Mouse (Mus musculus) ES-Bruce4 (cell line): ENCODE measurements around the gene Dner.

Experiments
- CTCF ChIP-seq: IDR thresholded peaks from one replicate; pipeline ENCODE4 v1.8.1; 2011; ENCODE audit warnings: low read depth, low read length
- POLR2A ChIP-seq: IDR thresholded peaks from one replicate; pipeline ENCODE4 v1.8.1; 2011; ENCODE audit warnings: low read length; ENCODE audit not compliant: insufficient read depth

- TF ChIP-seq CTCF (no peak), POLR2A (no peak)
These were observed 300.1 kb downstream of the Dner start for GRCm38 (mm10) chr1:84395928-84396327.
